Mouse (Mus musculus) ovary, adult 18-20 months (tissue): Measurements from ENCODE around the gene Canx.
A peak's percentile ranks its signal among the peaks of the same experiment; 100 is the strongest.
"Not testable (repeated sequence)": the region's sequence is repeated elsewhere in the genome, so short reads cannot be mapped to it uniquely, and the experiment has no call there.

Source experiments
- DNase-seq: peaks from one replicate; pipeline ENCODE4 v3.0.0; 2022; ENCODE audit warnings: low spot score, mixed read lengths

Gene Canx

GRCm38 (mm10) chr11:50325496-50326301, at the start of gene Canx:
Gene Canx (minus strand): TSS chr11:50325673.
- peak; percentile 98 for DNase-seq

- no peak for DNase-seq
Measured at GRCm38 (mm10) chr11:50374286-50375015, 49.0 kb upstream of the Canx start.

- no peak for DNase-seq
Measured at GRCm38 (mm10) chr11:50373621-50374020, 48.1 kb upstream of the Canx start.

GRCm38 (mm10) chr11:50373086-50373485, 47.6 kb upstream of the Canx start:
- DNase-seq: no peak

GRCm38 (mm10) chr11:50371911-50372310, 46.4 kb upstream of the Canx start:
- DNase-seq: no peak

- DNase-seq: peak; percentile 40
Measured at GRCm38 (mm10) chr11:50371399-50371841, 45.9 kb upstream of the Canx start.

- no peak for DNase-seq
Measured at GRCm38 (mm10) chr11:50370969-50371368, 45.5 kb upstream of the Canx start.

- DNase-seq: no peak
Measured at GRCm38 (mm10) chr11:50369360-50369911, 44.0 kb upstream of the Canx start.

- no peak for DNase-seq
Measured at GRCm38 (mm10) chr11:50367531-50367930, 42.1 kb upstream of the Canx start.

GRCm38 (mm10) chr11:50365322-50365721, 39.8 kb upstream of the Canx start:
- no peak for DNase-seq

- no peak for DNase-seq
Measured at GRCm38 (mm10) chr11:50364548-50364947, 39.1 kb upstream of the Canx start.

- not testable (repeated sequence) for DNase-seq
Measured at GRCm38 (mm10) chr11:50361282-50361681, 35.8 kb upstream of the Canx start.

- no peak for DNase-seq
Measured at GRCm38 (mm10) chr11:50358950-50359861, 33.7 kb upstream of the Canx start.

- no peak for DNase-seq
Measured at GRCm38 (mm10) chr11:50355395-50355794, 29.9 kb upstream of the Canx start.

GRCm38 (mm10) chr11:50354851-50355250, 29.4 kb upstream of the Canx start:
- DNase-seq: no peak

GRCm38 (mm10) chr11:50354162-50354561, 28.7 kb upstream of the Canx start, which contains the start of gene Cby3:
Gene Cby3 (plus strand): TSS chr11:50354462.
- no peak for DNase-seq

GRCm38 (mm10) chr11:50352177-50352576, 26.7 kb upstream of the Canx start:
- no peak for DNase-seq

- no peak for DNase-seq
Measured at GRCm38 (mm10) chr11:50346256-50347032, 21.0 kb upstream of the Canx start.

GRCm38 (mm10) chr11:50345486-50345885, 20.0 kb upstream of the Canx start:
- no peak for DNase-seq

- DNase-seq: no peak
Measured at GRCm38 (mm10) chr11:50336891-50337290, 11.4 kb upstream of the Canx start.

GRCm38 (mm10) chr11:50336126-50336525, 10.7 kb upstream of the Canx start:
- no peak for DNase-seq
